10 mouse cellular contexts compared by ENCODE assay signal in the genomic region with DNA sequence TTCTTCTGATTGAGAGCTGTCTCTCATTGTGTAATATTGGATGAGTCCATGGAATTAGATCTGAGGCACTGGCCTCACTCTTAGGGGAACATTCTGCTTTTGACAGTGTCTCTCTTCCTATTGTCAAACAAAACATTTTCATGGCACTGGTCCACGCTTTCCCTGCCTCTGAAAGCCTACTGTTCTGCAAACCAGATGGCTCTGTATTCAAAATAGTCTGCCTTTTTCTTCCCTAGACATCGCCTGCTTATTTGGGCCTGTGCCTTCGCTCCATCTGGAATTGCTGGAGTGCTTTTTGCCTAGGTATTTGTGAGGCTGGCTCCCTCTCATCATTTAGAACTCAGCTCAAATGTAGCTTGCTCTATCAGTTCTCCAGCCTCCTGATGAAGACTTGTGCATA. TPM values are rescaled to one million over a fixed set of nuclear protein-coding genes. Genes with fewer than 3 reads are reported as not detected.
A peak's percentile ranks its signal among the peaks of the same experiment; 100 is the strongest.
DNase-seq lines count a peak whose midpoint lies in the region; ATAC-seq and TF ChIP-seq lines count a peak whose summit lies in the region.
"Had no signal": no experiment of that assay in that cellular context is flagged by ENCODE, and none has a peak within 500 bp of the region (broad histone marks: within the 10 kb centered on the region; RNA-seq: fewer than 3 reads in every experiment).

No protein-coding gene starts in this region.

- peak; percentile 92 for DNase-seq in forebrain, embryonic 14.5 days (ENCODE audit: low spot score)
- DNase-seq in cerebellum, adult 18-20 months: peak; percentile 82 to 90
- DNase-seq in hindbrain, postnatal 0 days (ENCODE audit: low spot score): peak; percentile 52
- DNase-seq in gastrocnemius, adult 18-20 months (ENCODE audit: low spot score): no peak
- no peak for DNase-seq in embryo, embryonic 10 days (ENCODE audit: low spot score)
- DNase-seq: lung, adult 2 months; thymus, postnatal 14 days had no signal

- WGBS in forebrain, embryonic 14.5 days: 60% methylated on average over 3 of the region's 3 CpGs
- WGBS in forebrain, embryonic 12.5 days: 77% methylated on average over 3 of the region's 3 CpGs
- WGBS in hindbrain, postnatal 0 days: 36% methylated on average over 3 of the region's 3 CpGs
- 68% methylated on average over 3 of the region's 3 CpGs for WGBS in limb, embryonic 15.5 days

- no peaks in the 10 kb centered on the region for H3K9me3 ChIP-seq in forebrain, embryonic 14.5 days (replicated peaks; ENCODE audit: control insufficient read depth, low read length)
- H3K9me3 ChIP-seq in forebrain, embryonic 12.5 days: no peaks in the 10 kb centered on the region
- no peaks in the 10 kb centered on the region for H3K9me3 ChIP-seq in hindbrain, postnatal 0 days (ENCODE audit: low read length)
- no peaks in the 10 kb centered on the region for H3K9me3 ChIP-seq in limb, embryonic 15.5 days

- no peak overlapping the region for H3K4me3 ChIP-seq in forebrain, embryonic 14.5 days (ENCODE audit: low read depth, low read length)
- no peak overlapping the region for H3K4me3 ChIP-seq in forebrain, embryonic 12.5 days (replicated peaks)
- H3K4me3 ChIP-seq in hindbrain, postnatal 0 days (ENCODE audit: low read length): no peak overlapping the region
- no peak overlapping the region for H3K4me3 ChIP-seq in limb, embryonic 15.5 days

- H3K27me3 ChIP-seq in forebrain, embryonic 14.5 days (replicated peaks; ENCODE audit: control insufficient read depth, insufficient read depth, low read length): no peaks in the 10 kb centered on the region
- H3K27me3 ChIP-seq in forebrain, embryonic 12.5 days: no peaks in the 10 kb centered on the region
- no peaks in the 10 kb centered on the region for H3K27me3 ChIP-seq in hindbrain, postnatal 0 days (ENCODE audit: insufficient read depth, low read length)
- no peaks in the 10 kb centered on the region for H3K27me3 ChIP-seq in limb, embryonic 15.5 days

- no peak overlapping the region for H3K27ac ChIP-seq in forebrain, embryonic 14.5 days (ENCODE audit: low read depth, low read length)
- H3K27ac ChIP-seq in forebrain, embryonic 12.5 days: no peak overlapping the region
- peak overlapping the region; percentile 28; the same call in 1 of the 2 replicates for H3K27ac ChIP-seq in hindbrain, postnatal 0 days
- 0 out of 2 replicates have a peak overlapping the region, but pooled peaks have one; percentile 27 for H3K27ac ChIP-seq in limb, embryonic 15.5 days

- no peak for TF ChIP-seq CTCF in hindbrain, postnatal 0 days (IDR thresholded peaks at IDR 0.05; ENCODE audit: low read depth)

- H3K9ac ChIP-seq in forebrain, embryonic 14.5 days (ENCODE audit: low read length): no peak overlapping the region
- H3K9ac ChIP-seq in forebrain, embryonic 12.5 days: no peak overlapping the region
- H3K9ac ChIP-seq in hindbrain, postnatal 0 days (replicated peaks; ENCODE audit: low read length): no peak overlapping the region
- no peak overlapping the region for H3K9ac ChIP-seq in limb, embryonic 15.5 days

- H3K36me3 ChIP-seq in forebrain, embryonic 14.5 days (ENCODE audit: control insufficient read depth, insufficient read depth, low read length): peaks cover 6% of the 10 kb centered on the region; the same call in 1 of the 2 replicates
- peaks cover 14% of the 10 kb centered on the region; the same call in 1 of the 2 replicates for H3K36me3 ChIP-seq in forebrain, embryonic 12.5 days (replicated peaks)
- H3K36me3 ChIP-seq in hindbrain, postnatal 0 days (ENCODE audit: insufficient read depth, low read length): peaks cover 4% of the 10 kb centered on the region; the same call in 1 of the 2 replicates
- H3K36me3 ChIP-seq in limb, embryonic 15.5 days: peaks cover 10% of the 10 kb centered on the region

- H3K4me1 ChIP-seq in forebrain, embryonic 14.5 days (ENCODE audit: control insufficient read depth, insufficient read depth, low read length): peaks cover 7% of the 10 kb centered on the region; the same call in 1 of the 2 replicates
- H3K4me1 ChIP-seq in forebrain, embryonic 12.5 days: peaks cover 34% of the 10 kb centered on the region
- H3K4me1 ChIP-seq in hindbrain, postnatal 0 days (ENCODE audit: insufficient read depth, low read length): peaks cover 15% of the 10 kb centered on the region; the same call in 1 of the 2 replicates
- peaks cover 10% of the 10 kb centered on the region for H3K4me1 ChIP-seq in limb, embryonic 15.5 days

- peak; percentile 80; the same call in 1 of the 2 replicates for ATAC-seq in forebrain, embryonic 14.5 days
- ATAC-seq in forebrain, embryonic 12.5 days (ENCODE audit: low FRiP score): no peak
- no peak for ATAC-seq in hindbrain, postnatal 0 days
- no peak for ATAC-seq in limb, embryonic 15.5 days (ENCODE audit: insufficient number of reproducible peaks, low FRiP score, low TSS enrichment, low read depth)
- ATAC-seq in megakaryocyte-erythroid progenitor cell, adult 5-6 weeks (replicated peaks; ENCODE audit: low FRiP score, low TSS enrichment, poor library complexity, severe bottlenecking): no peak

- no peak overlapping the region for H3K4me2 ChIP-seq in forebrain, embryonic 14.5 days (ENCODE audit: low read length)
- H3K4me2 ChIP-seq in forebrain, embryonic 12.5 days: no peak overlapping the region
- H3K4me2 ChIP-seq in hindbrain, postnatal 0 days (ENCODE audit: low read depth, low read length): no peak overlapping the region
- no peak overlapping the region for H3K4me2 ChIP-seq in limb, embryonic 15.5 days

RNA-seq across cellular contexts. Expression of a gene that starts 46.3 kb away (rescaled TPM):
- polyA plus RNA-seq in forebrain, embryonic 14.5 days (2014; fragmentation: Nextera tagmentation; extraction: Ambion mirVana): 31.2 and 36.8 TPM in 2 replicates
- 31.0 and 37.0 TPM in 2 replicates for polyA plus RNA-seq in forebrain, embryonic 12.5 days (2016; fragmentation: Nextera tagmentation; extraction: Ambion mirVana)
- total RNA-seq in hindbrain, postnatal 0 days (2014; rRNA removed): 47.6 and 49.6 TPM in 2 replicates
- 30.6 and 33.8 TPM in 2 replicates for polyA plus RNA-seq in hindbrain, postnatal 0 days (2015; fragmentation: Nextera tagmentation; extraction: Ambion mirVana)
- polyA plus RNA-seq in limb, embryonic 15.5 days (2015; fragmentation: Nextera tagmentation; extraction: Ambion mirVana): 20.0 TPM in 2 replicates
- 10 to 100 TPM; 44.8 to 46.4 TPM for total RNA-seq in gastrocnemius, adult 18-20 months (2021)
- 10.4 and 14.1 TPM in 2 replicates for total RNA-seq in megakaryocyte-erythroid progenitor cell, adult 5-6 weeks (2014; fragmentation: Nextera tagmentation)
- total RNA-seq in megakaryocyte-erythroid progenitor cell, adult 5-6 weeks (2017): 13.7 and 18.3 TPM in 2 replicates

Comparison
In these comparisons a context has a peak if more than half of its experiments do, and no peak if none do; other contexts are left out.
1. DNase-seq: peak in forebrain, embryonic 14.5 days (single experiment), cerebellum, adult 18-20 months (2 of 2) and hindbrain, postnatal 0 days (single experiment); none in gastrocnemius, adult 18-20 months (single experiment) and embryo, embryonic 10 days (single experiment).
2. H3K27ac ChIP-seq: peak in hindbrain, postnatal 0 days (single experiment) and limb, embryonic 15.5 days (single experiment); none in forebrain, embryonic 14.5 days (single experiment) and forebrain, embryonic 12.5 days (single experiment).